Mouse (Mus musculus): ENCODE measurements at regions not wholly inside any gene's neighbourhood (a gene's known extent, or its start where the extent isn't known, plus 50 kb on each side); places are given as distances from the start of the nearest gene placed in this dataset.

DNA sequence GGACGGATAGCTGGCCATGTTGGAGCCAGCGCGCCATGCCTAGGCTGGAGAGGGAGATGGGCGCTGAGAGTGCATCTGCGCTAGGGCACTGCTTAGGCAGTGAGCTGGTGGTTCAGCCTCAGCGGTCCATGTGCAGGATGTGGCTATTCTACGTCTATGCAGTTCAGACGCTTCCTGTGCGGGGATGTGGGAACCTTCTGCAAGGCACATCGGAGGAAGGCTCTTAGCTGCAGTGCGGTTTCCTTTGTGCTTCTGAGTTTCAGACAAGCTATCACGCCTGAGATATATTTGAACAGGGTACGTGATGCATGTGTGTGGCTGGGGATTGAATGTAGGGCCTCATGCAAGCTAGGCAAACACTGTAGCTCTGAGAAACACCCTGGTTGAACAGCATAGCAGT lies 54.4 kb upstream of the Lrpprc start:
- no peak for TF ChIP-seq CTCF (IDR thresholded peaks at IDR 0.05; ENCODE audit: low read depth, low read length)
- no peak for TF ChIP-seq POLR2A (IDR thresholded peaks at IDR 0.05; ENCODE audit: extremely low read depth, insufficient read depth, low read length)

Measured in liver, adult 2 months (tissue).